ENCODE assay signal across 19 mouse cellular contexts in the genomic region with DNA sequence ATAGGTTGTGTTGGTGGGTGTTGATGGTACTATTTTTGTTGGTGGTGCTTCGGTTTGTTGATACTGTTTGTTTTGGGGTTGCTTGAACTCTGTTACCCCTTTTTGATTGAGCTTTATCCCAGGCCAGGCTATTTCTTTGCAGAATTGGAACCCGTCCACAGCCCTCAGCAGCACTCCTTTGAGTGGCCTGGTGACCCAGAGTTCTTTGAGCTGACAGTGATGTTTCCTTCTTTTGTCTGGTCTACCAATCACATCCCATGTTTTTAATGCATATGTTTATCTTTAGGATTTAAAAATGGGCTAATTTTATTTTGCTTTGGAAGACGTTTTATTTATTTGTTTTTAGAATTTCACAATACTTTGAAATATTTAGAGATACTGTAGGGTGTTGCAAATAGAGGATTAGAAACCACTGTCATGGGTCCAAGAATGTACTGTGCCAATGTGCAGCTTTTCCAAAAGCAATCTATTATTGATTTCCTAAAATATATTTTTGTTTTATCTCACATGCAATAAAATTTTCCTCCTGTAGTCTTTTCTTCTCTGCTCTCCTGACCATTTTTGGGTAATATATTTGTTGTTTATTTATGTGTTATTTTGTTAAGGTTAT.
"Had no signal": no experiment of that assay in that cellular context is flagged by ENCODE, and none has a peak within 500 bp of the region (broad histone marks: within the 10 kb centered on the region; RNA-seq: fewer than 3 reads in every experiment).

No protein-coding gene starts in this region.

- ATAC-seq: intestine, postnatal 0 days; midbrain, embryonic 13.5 days; midbrain, embryonic 16.5 days had no signal

- H3K4me2 ChIP-seq: limb, embryonic 12.5 days; limb, embryonic 15.5 days; liver, embryonic 13.5 days; midbrain, embryonic 13.5 days; neural tube, embryonic 13.5 days; stomach, embryonic 15.5 days had no signal

- H3K9me3 ChIP-seq: limb, embryonic 12.5 days; limb, embryonic 15.5 days; liver, embryonic 13.5 days; megakaryocyte, embryonic 14.5 days; midbrain, embryonic 10.5 days; midbrain, embryonic 13.5 days; neural tube, embryonic 13.5 days; stomach, embryonic 15.5 days had no signal

- DNase-seq: kidney, adult 2 months; kidney, postnatal 25 days; left cerebral cortex, postnatal 4 days; liver, embryonic 13.5 days; retina, postnatal 1 day; right cerebral cortex, postnatal 25 days; spleen, adult 18-20 months; thymus, postnatal 25 days had no signal

- H3K9ac ChIP-seq: limb, embryonic 12.5 days; limb, embryonic 15.5 days; liver, embryonic 13.5 days; midbrain, embryonic 13.5 days; neural tube, embryonic 13.5 days; stomach, embryonic 15.5 days had no signal

- H3K27me3 ChIP-seq: limb, embryonic 12.5 days; limb, embryonic 15.5 days; liver, embryonic 13.5 days; megakaryocyte, embryonic 14.5 days; midbrain, embryonic 13.5 days; neural tube, embryonic 13.5 days; stomach, embryonic 15.5 days had no signal

- H3K27ac ChIP-seq: kidney, postnatal 0 days; limb, embryonic 12.5 days; limb, embryonic 15.5 days; liver, embryonic 13.5 days; midbrain, embryonic 10.5 days; midbrain, embryonic 13.5 days; neural tube, embryonic 13.5 days; stomach, embryonic 15.5 days had no signal

- H3K4me1 ChIP-seq: limb, embryonic 12.5 days; limb, embryonic 15.5 days; liver, embryonic 13.5 days; megakaryocyte, embryonic 14.5 days; midbrain, embryonic 10.5 days; midbrain, embryonic 13.5 days; neural tube, embryonic 13.5 days; stomach, embryonic 15.5 days had no signal

- H3K4me3 ChIP-seq: limb, embryonic 12.5 days; limb, embryonic 15.5 days; liver, embryonic 13.5 days; megakaryocyte, embryonic 14.5 days; midbrain, embryonic 10.5 days; midbrain, embryonic 13.5 days; myocyte; neural tube, embryonic 13.5 days; stomach, embryonic 15.5 days had no signal

- H3K36me3 ChIP-seq: limb, embryonic 12.5 days; limb, embryonic 15.5 days; liver, embryonic 13.5 days; midbrain, embryonic 10.5 days; midbrain, embryonic 13.5 days; neural tube, embryonic 13.5 days; stomach, embryonic 15.5 days had no signal
